Mouse (Mus musculus) c-Kit-negative CD71-positive TER-119-positive erythroid progenitor cells, embryonic 14.5 days (primary cell): ENCODE measurements around the gene Etnk1.

ENCODE experiments used
- DNase-seq: peaks from one replicate; pipeline ENCODE4 v3.0.0-alpha.2; 2013; ENCODE audit warnings: low read depth, low spot score

Etnk1 gene

GRCm38 (mm10) chr6:143208880-143209279, 41.9 kb downstream of the Etnk1 start:
- DNase-seq: no peak

DNA sequence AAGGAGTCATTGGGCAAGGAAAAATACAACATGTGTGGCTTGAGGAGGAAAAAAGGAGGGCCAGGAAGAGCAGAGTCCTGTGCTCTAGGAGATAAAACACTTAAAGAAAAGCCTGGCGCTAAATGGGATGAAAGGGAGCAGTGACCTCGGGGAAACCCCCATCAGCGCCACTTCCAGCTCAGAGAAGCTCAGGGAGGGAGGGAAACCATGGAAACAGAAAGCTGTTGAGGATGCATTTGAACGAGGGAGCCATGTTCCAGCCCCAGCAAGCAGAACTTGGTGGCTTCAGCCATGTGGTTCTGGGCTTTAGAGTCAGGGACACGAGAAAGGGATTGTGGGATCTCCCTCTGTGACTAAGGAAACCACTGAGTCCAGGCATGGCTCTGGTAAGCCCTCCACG, 45.7 kb downstream of the Etnk1 start:
- no peak for DNase-seq

DNA sequence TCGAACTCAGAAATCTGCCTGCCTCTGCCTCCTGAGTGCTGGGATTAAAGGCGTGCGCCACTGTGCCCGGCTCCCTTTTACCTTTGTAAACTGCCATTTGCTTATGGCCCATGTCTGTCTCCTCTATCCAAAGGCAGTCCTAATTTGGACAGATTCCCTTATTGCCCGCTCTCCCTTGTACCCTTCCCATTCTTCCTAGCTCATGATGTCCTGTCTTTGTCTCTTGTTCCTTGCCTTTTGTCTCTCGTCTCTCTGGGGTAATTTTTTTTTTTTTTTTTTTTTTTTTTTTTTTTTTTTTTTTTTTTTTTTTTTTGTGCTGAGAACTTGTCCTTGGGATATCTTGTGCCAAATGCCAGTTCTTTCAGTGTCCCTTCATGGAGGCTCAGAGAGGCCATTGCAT, 46.4 kb downstream of the Etnk1 start:
- DNase-seq: no peak

- DNase-seq: no peak
Observed at GRCm38 (mm10) chr6:143216221-143216620, 49.2 kb downstream of the Etnk1 start.

GRCm38 (mm10) chr6:143219347-143219746, 52.3 kb downstream of the Etnk1 start:
- DNase-seq: peak; percentile 37

DNA sequence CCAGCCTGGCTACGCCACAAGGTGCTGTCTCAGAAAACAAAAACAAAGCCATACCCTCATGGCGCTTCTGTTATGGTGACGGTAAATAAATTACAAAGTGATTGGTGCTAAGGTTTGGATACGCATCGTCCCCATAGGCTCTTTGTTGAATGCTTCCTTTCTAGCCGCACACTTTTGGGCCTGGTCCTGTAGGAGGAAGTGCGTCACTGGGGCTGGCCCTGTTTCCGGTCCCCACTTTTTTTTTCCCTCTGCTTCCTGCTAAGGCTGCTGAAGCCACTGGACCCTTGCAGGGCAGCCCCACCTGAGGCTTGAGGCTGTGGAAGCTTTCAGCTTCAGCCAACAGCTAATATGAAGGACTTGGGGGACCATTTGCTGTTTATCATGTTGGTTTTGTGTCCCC, 54.2 kb downstream of the Etnk1 start:
- DNase-seq: no peak

DNA sequence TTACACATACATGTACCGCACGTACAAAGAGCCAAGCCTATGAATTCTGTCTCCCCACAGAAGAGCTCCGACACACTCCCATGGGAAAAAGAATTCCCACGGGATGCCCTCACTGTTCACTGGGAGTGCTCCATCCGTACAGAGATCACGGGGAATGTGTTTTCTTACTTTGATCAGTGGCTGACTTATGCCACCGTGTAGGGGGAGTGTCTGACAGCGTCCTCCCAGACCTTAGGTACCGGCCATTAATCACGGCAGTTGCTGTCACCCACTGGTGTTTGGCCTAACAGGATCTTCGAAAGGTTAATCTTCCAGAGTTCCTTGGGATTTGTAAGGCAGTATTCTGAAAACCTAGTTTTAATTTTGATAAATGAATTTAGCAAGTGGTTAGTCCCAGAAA, 57.0 kb downstream of the Etnk1 start:
- no peak for DNase-seq

- no peak for DNase-seq
Observed at GRCm38 (mm10) chr6:143224885-143225284, 57.9 kb downstream of the Etnk1 start.

- no peak for DNase-seq
Observed at GRCm38 (mm10) chr6:143228696-143229095, 61.7 kb downstream of the Etnk1 start.

- no peak for DNase-seq
Observed at GRCm38 (mm10) chr6:143229906-143230305, 62.9 kb downstream of the Etnk1 start.

- DNase-seq: no peak
Observed at GRCm38 (mm10) chr6:143230888-143231287, 63.9 kb downstream of the Etnk1 start.

DNA sequence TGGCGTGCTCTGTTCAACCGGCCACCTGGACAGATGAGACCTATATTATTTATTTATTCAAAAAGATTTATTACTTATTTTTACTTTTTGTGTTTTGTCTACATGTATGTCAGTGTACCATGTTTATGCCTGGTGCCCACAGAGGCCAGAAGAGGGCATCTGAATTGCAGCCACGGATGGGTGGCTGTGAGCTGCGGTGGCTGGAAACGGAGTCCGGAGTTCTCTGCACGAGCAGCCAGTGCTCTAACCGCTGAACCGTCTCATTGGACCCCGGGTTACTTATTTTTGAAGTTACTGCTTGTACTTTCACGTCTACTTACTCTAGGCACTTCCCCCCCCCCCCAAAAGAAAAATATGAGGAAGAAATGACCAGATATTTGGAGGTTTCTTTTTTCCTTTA, 65.7 kb downstream of the Etnk1 start:
- no peak for DNase-seq

DNA sequence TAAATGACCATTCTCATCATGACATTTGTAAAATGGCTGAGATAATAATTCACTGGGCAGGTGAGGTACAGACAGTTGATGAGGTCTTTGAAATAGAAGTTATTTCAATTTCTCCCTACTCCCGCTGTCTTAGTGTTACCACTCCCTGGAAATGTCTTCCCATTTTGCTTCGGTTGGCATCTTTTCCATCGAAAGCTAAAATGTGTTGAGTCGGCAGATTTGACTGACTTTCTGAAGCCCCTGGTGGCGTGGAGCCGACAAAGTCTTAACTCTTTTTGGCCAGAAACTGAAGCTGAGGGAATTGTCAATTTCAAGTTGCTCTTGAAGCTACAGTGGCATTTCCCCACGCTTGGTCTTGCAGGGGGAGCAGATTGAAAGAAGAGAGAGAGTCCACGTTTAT, 67.8 kb downstream of the Etnk1 start:
- DNase-seq: no peak

- no peak for DNase-seq
Observed at GRCm38 (mm10) chr6:143239362-143240074, 72.5 kb downstream of the Etnk1 start.

- no peak for DNase-seq
Observed at GRCm38 (mm10) chr6:143243191-143243590, 76.2 kb downstream of the Etnk1 start.

- DNase-seq: no peak
Observed at GRCm38 (mm10) chr6:143257921-143258320, 90.9 kb downstream of the Etnk1 start.

DNA sequence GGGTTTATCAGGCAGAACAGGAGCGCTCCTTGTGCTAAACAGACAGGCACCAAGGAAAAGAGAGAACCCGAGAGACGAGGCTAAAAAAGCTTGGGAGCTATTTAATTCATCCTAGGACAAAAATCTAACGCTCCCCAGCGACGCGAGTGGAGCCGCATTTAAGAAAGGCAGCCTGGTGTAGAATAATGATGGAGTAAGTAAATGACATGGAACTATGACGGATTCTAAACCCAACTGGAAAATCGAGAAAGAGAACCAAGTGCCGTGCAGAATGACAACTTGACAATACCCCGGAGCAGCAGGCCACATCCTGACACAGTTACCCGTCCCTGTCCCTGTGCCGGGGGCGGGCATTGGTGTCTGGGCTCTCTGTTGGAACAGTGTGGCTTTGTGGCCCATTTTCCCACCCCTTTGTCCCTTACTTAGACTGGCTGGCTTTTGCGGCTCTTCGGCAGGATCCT, 92.2 kb downstream of the Etnk1 start:
- DNase-seq: no peak

DNA sequence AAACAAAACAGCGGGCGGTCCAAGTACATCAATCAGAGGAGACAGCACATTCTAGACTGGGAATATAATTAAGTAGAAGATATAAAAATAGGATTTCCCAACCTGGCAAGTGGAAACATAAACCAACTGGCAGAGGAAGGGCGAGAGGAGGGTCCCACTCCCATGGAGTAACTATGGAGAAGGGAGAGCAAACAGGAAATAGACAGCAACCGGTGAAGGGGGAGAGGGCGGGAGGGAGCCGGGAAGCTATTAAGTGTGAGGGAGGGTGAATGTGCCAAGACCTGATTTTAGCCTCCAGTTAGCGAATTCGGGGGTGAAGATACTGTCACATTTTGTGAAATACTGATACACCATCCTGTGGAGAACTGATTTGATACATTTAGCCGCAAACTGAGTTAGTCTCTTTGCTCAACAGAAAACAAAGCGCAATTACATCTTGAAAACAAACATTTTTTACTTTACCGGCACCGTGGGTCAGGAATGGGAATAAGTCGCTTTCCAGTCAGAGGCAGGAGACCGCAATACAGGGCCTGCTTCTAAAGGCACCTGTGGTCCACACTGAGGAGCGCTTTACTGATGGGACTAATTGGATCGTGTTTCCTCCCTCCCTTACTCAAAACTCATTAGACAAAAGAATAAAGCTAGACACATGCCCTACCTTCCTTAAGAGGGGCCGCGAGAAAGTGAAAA, 93.0 kb downstream of the Etnk1 start:
- DNase-seq: no peak

- DNase-seq: no peak
Observed at GRCm38 (mm10) chr6:143260560-143261288, 93.7 kb downstream of the Etnk1 start.

- no peak for DNase-seq
Observed at GRCm38 (mm10) chr6:143261289-143261665, 94.3 kb downstream of the Etnk1 start.

GRCm38 (mm10) chr6:143265482-143265881, 98.5 kb downstream of the Etnk1 start:
- DNase-seq: no peak

DNA sequence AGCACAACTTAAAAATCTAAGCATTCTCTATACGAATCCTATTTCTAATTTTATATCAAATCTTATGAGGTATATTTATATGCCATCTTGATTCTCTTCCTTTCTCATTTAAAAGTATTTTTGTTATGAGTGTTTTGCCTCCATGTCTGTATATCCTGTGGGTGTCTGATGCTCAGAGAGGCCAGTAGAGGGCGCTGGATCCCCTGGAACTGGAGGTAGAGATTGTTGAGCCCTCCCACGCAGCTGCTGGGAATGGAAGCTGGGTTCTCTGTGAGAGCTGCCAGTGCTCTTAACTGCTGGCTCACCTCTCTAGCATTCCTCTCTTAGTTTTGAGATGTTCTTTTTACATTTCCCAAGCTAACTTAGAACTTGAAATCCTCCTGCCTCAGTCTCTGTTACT, 112.2 kb downstream of the Etnk1 start:
- DNase-seq: no peak
